Mouse (Mus musculus) lung, adult 2 months (tissue): Measurements from ENCODE around the gene 9230104L09Rik.

Experiments
- CTCF ChIP-seq: fragments of 200-500 bp; IDR thresholded peaks from 2 replicates; pipeline ENCODE4 v1.5.1; 2011; ENCODE audit warnings: mild to moderate bottlenecking, low read length, control low read depth; ENCODE audit not compliant: insufficient read depth
- POLR2A ChIP-seq: fragments of 200-500 bp; IDR thresholded peaks from 2 replicates; pipeline ENCODE4 v1.6.1; 2011; ENCODE audit warnings: low read depth, mild to moderate bottlenecking, control low read depth, low read length, borderline replicate concordance; ENCODE audit errors: extremely low read depth

- no peak for TF ChIP-seq CTCF
- no peak for TF ChIP-seq POLR2A
Measured at GRCm38 (mm10) chr2:148874224-148874616, 9.4 kb upstream of the 9230104L09Rik start.
